Mouse (Mus musculus) hindbrain, postnatal 0 days (tissue): ENCODE data around the gene Draxin. TPM values are rescaled to one million over a fixed set of nuclear protein-coding genes. Genes with fewer than 3 reads are reported as not detected.
A peak's percentile ranks its signal among the peaks of the same experiment; 100 is the strongest.

Experiments used
- ATAC-seq: fragments of 200-750 bp; cut with Nextera tagmentation; 2 replicates; pipeline ENCODE4 v1.8.0; 2017; ENCODE audit warnings: mild to moderate bottlenecking, moderate TSS enrichment, moderate library complexity
- DNase-seq: peaks from one replicate; pipeline ENCODE4 v3.0.0-alpha.2; 2015; ENCODE audit warnings: low spot score
- H3K27ac ChIP-seq: fragments of 300-500 bp; sonication (generic); 2 replicates; pipeline ENCODE4 v1.5.1; 2014; ENCODE audit warnings: mild to moderate bottlenecking
- H3K27me3 ChIP-seq: fragments of 300-500 bp; sonication (generic); 2 replicates; pipeline ENCODE4 v1.6.1; 2014; ENCODE audit warnings: low read length, mixed read lengths; ENCODE audit not compliant: insufficient read depth
- H3K36me3 ChIP-seq: fragments of 300-500 bp; sonication (generic); 2 replicates; pipeline ENCODE4 v1.6.1; 2014; ENCODE audit warnings: low read length, mixed read lengths; ENCODE audit not compliant: insufficient read depth
- H3K4me1 ChIP-seq: fragments of 300-500 bp; sonication (generic); 2 replicates; pipeline ENCODE4 v1.6.1; 2014; ENCODE audit warnings: antibody characterized with exemption, low read length, mixed read lengths; ENCODE audit not compliant: insufficient read depth
- H3K4me2 ChIP-seq: fragments of 300-500 bp; sonication (generic); 2 replicates; pipeline ENCODE4 v1.6.1; 2014; ENCODE audit warnings: low read depth, mild to moderate bottlenecking, low read length, moderate library complexity, mixed read lengths
- H3K4me3 ChIP-seq: fragments of 300-500 bp; sonication (generic); 2 replicates; pipeline ENCODE4 v1.5.1; 2014; ENCODE audit warnings: low read length
- H3K9ac ChIP-seq: fragments of 300-500 bp; sonication (generic); replicated peaks from 2 replicates; pipeline ENCODE4 v1.6.1; 2014; ENCODE audit warnings: mild to moderate bottlenecking, low read length, moderate library complexity, mixed read lengths
- H3K9me3 ChIP-seq: fragments of 300-500 bp; sonication (generic); 2 replicates; pipeline ENCODE4 v1.6.1; 2016; ENCODE audit warnings: low read length, mixed read lengths
- CTCF ChIP-seq: IDR thresholded peaks from 2 replicates; pipeline ENCODE4 v1.5.1; 2016; ENCODE audit warnings: antibody characterized with exemption, control low read depth, low read depth
- WGBS: fragments of 180-500 bp; shearing (Covaris S2); extraction: QIAGEN DNeasy Blood & Tissue Kit; methylation state at CpG from one replicate; pipeline ENCODE4 v1.1.7; 2014; 5-methylcytosine and 5-hydroxymethylcytosine counted together
- polyA plus RNA-seq: library from polyadenylated mRNA; unstranded; fragments of >200 nt; fragmentation: Nextera tagmentation; extraction: Ambion mirVana; gene quantifications from 2 replicates; pipeline ENCODE4 v1.2.1, GENCODE M21; 2015
- total RNA-seq: library from RNA; depleted of rRNA; stranded (reverse); fragments of >200 nt; gene quantifications from 2 replicates; pipeline ENCODE4 v1.2.3, GENCODE M21; 2014

The Draxin gene
- total and polyA plus RNA-seq, 2 experiments from 2014 or later: 7.2 to 44.9 TPM

GRCm38 (mm10) chr4:148164002-148164439 lies 33.5 kb upstream of the Draxin start:
- DNase-seq: peak; percentile 89
- H3K27me3 ChIP-seq: peaks cover 15% of the 10 kb centered on the region; the same call in 1 of the 2 replicates
- ATAC-seq: no peak
- H3K4me1 ChIP-seq: peaks cover 6% of the 10 kb centered on the region; the same call in 1 of the 2 replicates
- under 1% methylated on average over 29 of the region's 29 CpGs for WGBS
- H3K4me2 ChIP-seq: peak overlapping the region; percentile 58
- H3K4me3 ChIP-seq: peak overlapping the region; percentile 25
- peak; percentile 73 for TF ChIP-seq CTCF
- no peaks in the 10 kb centered on the region for H3K36me3 ChIP-seq
- H3K9ac ChIP-seq: 0 out of 2 replicates have a peak overlapping the region, but pooled peaks have one; percentile 6
- H3K9me3 ChIP-seq: no peaks in the 10 kb centered on the region
- peak overlapping the region; percentile 32; the same call in 1 of the 2 replicates for H3K27ac ChIP-seq

- Histone ChIP-seq H3K4me3 (peak within 1 kb of the TSS; percentile 71), H3K9me3 (no peaks in the 10 kb centered on the region), H3K27me3 (peaks cover 8% of the 10 kb centered on the region; the same call in 1 of the 2 replicates), H3K36me3 (peaks cover 15% of the 10 kb centered on the region), H3K4me1 (peaks cover 5% of the 10 kb centered on the region; the same call in 1 of the 2 replicates), H3K9ac (peak within 1 kb of the TSS; percentile 89), H3K4me2 (peak within 1 kb of the TSS; percentile 95), H3K27ac (peak within 1 kb of the TSS; percentile 90)
- DNase-seq (peak; percentile 77), ATAC-seq (peak; percentile 62; the same call in 1 of the 2 replicates)
- no peak for TF ChIP-seq CTCF
- WGBS: under 1% methylated on average over 43 of the region's 43 CpGs
These were observed 30.2 kb upstream of the Draxin start, which contains the start of the genes Fbxo44 and Fbxo2 for GRCm38 (mm10) chr4:148160436-148161390. Fbxo44 (minus strand) TSS chr4:148160482. Fbxo2 (plus strand) TSS chr4:148160621.

- Histone ChIP-seq H3K4me1 (peaks cover 5% of the 10 kb centered on the region; the same call in 1 of the 2 replicates), H3K4me3 (peak overlapping the region; percentile 71), H3K4me2 (peak overlapping the region; percentile 95), H3K9me3 (no peaks in the 10 kb centered on the region), H3K27ac (peak overlapping the region; percentile 90), H3K9ac (peak overlapping the region; percentile 89), H3K36me3 (peaks cover 19% of the 10 kb centered on the region), H3K27me3 (peaks cover 7% of the 10 kb centered on the region; the same call in 1 of the 2 replicates)
- ATAC-seq (peak; percentile 91), DNase-seq (peak; percentile 97)
- WGBS: 1% methylated on average over 51 of the region's 55 CpGs
- TF ChIP-seq CTCF: peak; percentile 50
These were observed 29.3 kb upstream of the Draxin start for GRCm38 (mm10) chr4:148159544-148160435.

- Histone ChIP-seq H3K27ac (peak overlapping the region; percentile 90), H3K27me3 (peaks cover 7% of the 10 kb centered on the region; the same call in 1 of the 2 replicates), H3K4me1 (peaks cover 3% of the 10 kb centered on the region; the same call in 1 of the 2 replicates), H3K9me3 (no peaks in the 10 kb centered on the region), H3K4me2 (peak overlapping the region; percentile 95), H3K4me3 (peak overlapping the region; percentile 71), H3K9ac (peak overlapping the region; percentile 89), H3K36me3 (peaks cover 23% of the 10 kb centered on the region)
- DNase-seq (peak; percentile 66), ATAC-seq (no peak; the same call in 1 of the 2 replicates)
- 18% methylated on average over 27 of the region's 27 CpGs for WGBS
- TF ChIP-seq CTCF: no peak
These were observed 28.2 kb upstream of the Draxin start for GRCm38 (mm10) chr4:148158436-148159348.

- ATAC-seq: no peak
- Histone ChIP-seq H3K9ac (no peak overlapping the region), H3K4me3 (no peak overlapping the region), H3K4me2 (no peak overlapping the region), H3K9me3 (no peaks in the 10 kb centered on the region), H3K36me3 (peaks cover 33% of the 10 kb centered on the region), H3K4me1 (peaks cover 3% of the 10 kb centered on the region; the same call in 1 of the 2 replicates), H3K27ac (no peak overlapping the region), H3K27me3 (no peaks in the 10 kb centered on the region)
- WGBS: 33% methylated on average over 3 of the region's 3 CpGs
- TF ChIP-seq CTCF: peak; percentile 82
- peak; percentile 78 for DNase-seq
These were observed 24.5 kb upstream of the Draxin start for GRCm38 (mm10) chr4:148154982-148155381.
